Mouse (Mus musculus) small intestine, adult 2 months (tissue): Measurements from ENCODE around the gene L3hypdh. TPM values are rescaled to one million over a fixed set of nuclear protein-coding genes. Genes with fewer than 3 reads are reported as not detected.
"Not testable (repeated sequence)": the region's sequence is repeated elsewhere in the genome, so short reads cannot be mapped to it uniquely, and the experiment has no call there.

Source experiments
- H3K27ac ChIP-seq: fragments of 200-500 bp; 2 replicates; pipeline ENCODE4 v1.5.1; 2012; ENCODE audit warnings: low read depth, low read length, control low read depth, inconsistent platforms; ENCODE audit not compliant: insufficient read depth
- H3K27me3 ChIP-seq: fragments of 200-500 bp; 2 replicates; pipeline ENCODE4 v1.6.1; 2012; ENCODE audit warnings: mild to moderate bottlenecking, moderate library complexity, low read length, inconsistent platforms; ENCODE audit not compliant: control insufficient read depth, insufficient read depth
- H3K36me3 ChIP-seq: fragments of 200-500 bp; 2 replicates; pipeline ENCODE4 v1.6.1; 2012; ENCODE audit warnings: mild to moderate bottlenecking, low read length, control low read depth, inconsistent platforms; ENCODE audit not compliant: control insufficient read depth, insufficient read depth
- H3K4me1 ChIP-seq: fragments of 200-500 bp; 2 replicates; pipeline ENCODE4 v1.6.1; 2012; ENCODE audit warnings: low read length, inconsistent platforms, mixed read lengths; ENCODE audit not compliant: control insufficient read depth, insufficient read depth, insufficient read length
- H3K4me3 ChIP-seq: fragments of 200-500 bp; 2 replicates; pipeline ENCODE4 v1.5.1; 2012; ENCODE audit warnings: low read depth, mild to moderate bottlenecking, control low read depth, inconsistent platforms, low read length, moderate library complexity
- CTCF ChIP-seq: fragments of 200-500 bp; IDR thresholded peaks from 2 replicates; pipeline ENCODE4 v1.5.1; 2012; ENCODE audit warnings: low read depth, mild to moderate bottlenecking, control low read depth, inconsistent platforms, low read length, moderate library complexity, mixed read lengths; ENCODE audit not compliant: insufficient replicate concordance, insufficient read length; ENCODE audit errors: extremely low read depth
- POLR2A ChIP-seq: fragments of 200-500 bp; IDR thresholded peaks from 2 replicates; pipeline ENCODE4 v1.6.1; 2012; ENCODE audit warnings: low read depth, mild to moderate bottlenecking, control low read depth, inconsistent platforms, low read length, moderate library complexity
- WGBS: fragments of 180-500 bp; shearing (Covaris S2); methylation state at CpG from one replicate; pipeline ENCODE4 v1.1.7; 2018; 5-methylcytosine and 5-hydroxymethylcytosine counted together
- polyA plus RNA-seq: library from polyadenylated mRNA; depleted of rRNA; stranded (reverse); fragments of >200 nt; gene quantifications from 2 replicates; pipeline ENCODE4 v1.2.3, GENCODE M21; 2012

Gene L3hypdh
- polyA plus RNA-seq, 1 experiment, result 2.8 TPM

DNA sequence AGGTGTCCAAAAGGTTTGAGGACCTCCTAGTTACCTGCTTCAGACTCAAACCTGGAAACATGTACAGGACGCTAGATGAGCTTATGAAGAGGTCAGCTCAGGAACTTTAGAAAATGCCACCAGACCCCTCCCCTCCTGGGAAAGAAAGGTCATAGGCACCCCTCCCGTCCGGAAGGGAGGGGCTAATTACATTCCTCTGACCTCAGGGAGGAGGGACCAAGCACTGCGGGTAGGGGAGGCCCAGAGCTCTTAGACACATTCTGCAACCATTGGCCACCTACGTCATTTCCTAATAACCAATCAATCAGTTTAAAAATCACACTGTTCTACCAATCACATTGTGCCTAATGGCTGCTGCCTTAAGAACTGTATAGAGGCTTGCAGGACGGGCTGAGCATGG lies 32.7 kb downstream of the L3hypdh start:
- TF ChIP-seq CTCF, result no peak
- TF ChIP-seq POLR2A, result no peak
- 81% methylated on average over 6 of the region's 6 CpGs for WGBS

DNA sequence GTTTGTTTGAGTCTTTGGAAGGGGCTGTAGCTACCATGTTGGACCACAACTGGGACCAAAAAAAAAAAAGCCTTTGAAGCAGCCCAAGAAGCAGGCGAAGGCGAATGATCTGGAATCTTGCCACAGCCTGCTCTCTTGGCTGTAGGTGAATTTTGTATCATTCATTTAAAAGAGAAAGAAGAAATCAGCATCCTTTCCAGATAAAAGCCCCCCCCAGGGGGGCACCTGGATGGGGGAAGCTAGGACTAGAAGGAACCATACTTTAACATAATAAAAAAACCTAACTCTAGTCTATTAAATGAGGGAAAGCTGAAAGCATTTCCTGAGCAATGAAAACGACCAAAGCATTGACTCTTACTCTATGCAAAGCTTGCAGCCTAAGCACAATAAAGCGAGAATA lies 34.4 kb downstream of the L3hypdh start:
- H3K4me3 ChIP-seq, result no peak overlapping the region
- H3K4me1 ChIP-seq, result no peaks in the 10 kb centered on the region
- 0 out of 2 replicates have a peak, but pooled peaks cover 2% of the 10 kb centered on the region for H3K27me3 ChIP-seq
- 88% methylated on average over 4 of the region's 4 CpGs for WGBS
- H3K36me3 ChIP-seq, result no peaks in the 10 kb centered on the region
- TF ChIP-seq POLR2A (no peak), CTCF (no peak)
- H3K27ac ChIP-seq, result no peak overlapping the region

More for the DNA sequence above, 32.7 kb downstream of the L3hypdh start:
- Histone ChIP-seq H3K4me1 (no peaks in the 10 kb centered on the region), H3K27me3 (0 out of 2 replicates have a peak, but pooled peaks cover 2% of the 10 kb centered on the region), H3K4me3 (no peak overlapping the region), H3K27ac (no peak overlapping the region), H3K36me3 (no peaks in the 10 kb centered on the region)

DNA sequence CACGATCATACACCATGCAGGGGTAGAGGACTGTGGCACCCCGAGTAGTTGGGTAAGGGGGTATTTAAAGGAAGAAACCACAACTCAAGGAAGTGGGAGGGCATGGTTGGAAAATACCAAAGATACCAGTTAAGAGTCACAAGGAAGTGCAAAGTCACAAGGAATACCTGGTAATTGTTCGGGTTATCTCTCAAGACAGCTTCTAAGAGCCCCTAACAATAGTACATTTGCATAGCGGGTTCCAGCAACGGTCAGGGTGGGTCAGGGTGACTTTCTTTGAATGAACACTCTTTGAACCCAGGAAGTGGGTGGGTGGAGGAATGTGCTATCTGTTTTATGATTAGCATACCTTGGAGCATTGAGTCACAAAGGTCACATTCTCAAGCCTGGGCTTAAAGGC lies 35.1 kb downstream of the L3hypdh start:
- H3K36me3 ChIP-seq, H3K4me1 ChIP-seq, H3K27ac ChIP-seq, H3K4me3 ChIP-seq, H3K27me3 ChIP-seq: not testable (repeated sequence)
- WGBS, result 75% methylated on average over 5 of the region's 5 CpGs

DNA sequence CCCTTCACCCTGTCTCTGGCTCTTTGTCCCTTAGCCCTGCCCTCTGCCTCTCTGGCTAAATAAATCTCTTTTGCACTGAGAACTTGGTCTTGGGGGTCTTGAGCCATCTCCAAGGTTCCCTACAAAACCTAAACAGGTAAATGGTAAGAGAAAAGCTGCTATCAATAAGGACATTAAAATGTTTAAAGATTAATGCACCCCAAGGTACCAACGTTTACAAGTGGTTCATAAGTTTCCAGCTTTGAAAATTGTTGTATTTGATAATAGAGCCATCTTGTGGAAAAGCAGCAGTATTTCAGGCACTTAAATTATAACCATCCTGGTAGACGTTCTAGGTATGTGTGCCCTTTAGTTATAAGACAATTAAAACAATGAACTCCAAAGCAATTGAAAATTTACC lies 37.7 kb downstream of the L3hypdh start:
- H3K4me1 ChIP-seq, result no peaks in the 10 kb centered on the region
- H3K27me3 ChIP-seq, result no peaks in the 10 kb centered on the region
- no peaks in the 10 kb centered on the region for H3K36me3 ChIP-seq
- TF ChIP-seq CTCF (no peak), POLR2A (no peak)
- no peak overlapping the region for H3K4me3 ChIP-seq
- WGBS, result under 1% methylated on average over 2 of the region's 2 CpGs
- no peak overlapping the region for H3K27ac ChIP-seq

DNA sequence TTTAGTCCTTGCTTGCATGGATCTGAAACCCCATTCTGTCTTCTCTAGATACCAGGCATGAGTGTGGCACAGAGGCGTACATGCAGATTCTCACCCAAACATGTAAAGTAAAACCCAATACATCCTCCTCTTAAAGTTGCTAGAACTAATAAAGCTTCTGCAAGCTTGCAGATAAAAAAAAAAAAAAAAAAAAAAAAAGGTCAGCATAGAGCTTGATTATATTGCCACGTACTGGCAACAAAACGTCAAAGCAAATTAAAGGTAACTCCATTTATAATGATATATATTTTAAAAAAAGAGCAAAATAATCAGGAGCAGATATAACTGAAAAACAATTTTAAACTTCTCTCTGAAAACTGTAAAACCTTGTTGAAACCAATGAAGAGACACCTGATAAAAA lies 44.0 kb downstream of the L3hypdh start:
- WGBS, result 90% methylated on average over 3 of the region's 3 CpGs
- TF ChIP-seq POLR2A, result no peak
- TF ChIP-seq CTCF, result no peak
- no peaks in the 10 kb centered on the region for H3K27me3 ChIP-seq
- no peak overlapping the region for H3K27ac ChIP-seq
- H3K4me1 ChIP-seq, result no peaks in the 10 kb centered on the region
- no peak overlapping the region for H3K4me3 ChIP-seq
- H3K36me3 ChIP-seq, result no peaks in the 10 kb centered on the region

DNA sequence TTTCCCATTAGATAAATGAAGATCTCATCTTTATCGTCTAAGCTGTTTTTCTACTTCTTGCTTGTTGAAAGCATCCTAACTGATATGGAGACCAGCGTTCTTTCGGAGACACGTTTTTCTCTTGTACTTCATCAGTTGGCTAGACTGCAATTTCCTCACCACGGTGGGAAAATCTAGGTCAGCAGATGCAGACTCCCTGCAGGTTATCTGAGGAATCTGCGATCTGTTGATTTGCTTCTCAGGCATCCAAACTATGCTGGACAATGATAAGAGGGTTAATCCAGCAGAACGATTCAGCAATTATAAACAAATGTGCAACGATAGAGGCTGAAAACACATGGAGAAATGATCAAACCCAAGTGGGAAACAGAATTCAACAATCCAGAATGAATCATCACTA lies 45.7 kb downstream of the L3hypdh start:
- Histone ChIP-seq H3K36me3 (no peaks in the 10 kb centered on the region), H3K27me3 (no peaks in the 10 kb centered on the region), H3K27ac (no peak overlapping the region), H3K4me1 (no peaks in the 10 kb centered on the region), H3K4me3 (no peak overlapping the region)
- no peak for TF ChIP-seq POLR2A
- TF ChIP-seq CTCF, result no peak
- WGBS, result 46% methylated on average over 8 of the region's 8 CpGs

DNA sequence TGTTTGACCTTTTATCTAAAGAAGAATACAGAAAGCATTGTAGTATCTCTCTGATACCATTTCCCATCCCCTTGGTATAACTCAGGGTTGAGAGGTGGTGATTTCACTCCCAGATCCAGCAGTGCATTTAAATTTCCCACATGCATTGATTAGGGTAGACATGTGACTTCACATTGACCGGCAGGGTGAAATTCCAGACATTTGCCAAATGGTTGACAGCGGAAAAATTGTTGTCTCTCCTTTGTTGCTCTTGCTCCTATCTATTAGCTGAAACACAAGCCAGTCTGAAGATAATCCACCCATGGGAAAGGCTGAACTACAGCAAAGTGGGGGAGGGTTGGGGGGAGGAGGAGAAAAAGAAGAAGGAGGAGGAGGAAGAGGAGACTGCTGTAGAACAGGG lies 46.4 kb downstream of the L3hypdh start:
- no peaks in the 10 kb centered on the region for H3K36me3 ChIP-seq
- 68% methylated on average over 2 of the region's 2 CpGs for WGBS

DNA sequence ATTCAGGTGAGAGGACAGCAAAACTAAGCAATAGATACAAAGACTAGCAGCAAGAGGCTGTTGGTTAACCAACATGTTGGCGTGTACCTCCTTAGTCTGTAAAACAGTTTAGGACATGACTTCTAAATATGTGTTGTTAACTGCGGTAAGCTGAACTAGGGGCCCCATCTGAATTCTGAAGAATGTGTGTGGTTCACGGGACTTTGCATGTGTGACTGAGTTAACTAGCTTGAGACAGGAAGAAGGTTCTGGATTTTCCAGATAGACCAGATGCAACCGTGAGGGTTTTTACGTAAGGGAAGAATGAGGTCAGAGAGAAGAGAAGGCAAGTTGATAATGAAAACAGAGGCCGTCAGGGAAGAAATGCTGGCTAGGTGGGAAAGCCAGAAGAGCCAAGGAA lies 48.2 kb downstream of the L3hypdh start:
- H3K4me1 ChIP-seq, result no peaks in the 10 kb centered on the region
- no peaks in the 10 kb centered on the region for H3K27me3 ChIP-seq
- no peak overlapping the region for H3K4me3 ChIP-seq
- H3K27ac ChIP-seq, result no peak overlapping the region
- WGBS, result 85% methylated on average over 6 of the region's 6 CpGs
- H3K36me3 ChIP-seq, result no peaks in the 10 kb centered on the region
- TF ChIP-seq POLR2A, result no peak
- no peak for TF ChIP-seq CTCF

More for the DNA sequence above, 46.4 kb downstream of the L3hypdh start:
- Histone ChIP-seq H3K27me3 (no peaks in the 10 kb centered on the region), H3K4me3 (no peak overlapping the region), H3K4me1 (no peaks in the 10 kb centered on the region), H3K27ac (no peak overlapping the region)
- TF ChIP-seq CTCF (no peak), POLR2A (no peak)
